Comparison of ENCODE assay signal across 1 mouse cellular context in the genomic region with DNA sequence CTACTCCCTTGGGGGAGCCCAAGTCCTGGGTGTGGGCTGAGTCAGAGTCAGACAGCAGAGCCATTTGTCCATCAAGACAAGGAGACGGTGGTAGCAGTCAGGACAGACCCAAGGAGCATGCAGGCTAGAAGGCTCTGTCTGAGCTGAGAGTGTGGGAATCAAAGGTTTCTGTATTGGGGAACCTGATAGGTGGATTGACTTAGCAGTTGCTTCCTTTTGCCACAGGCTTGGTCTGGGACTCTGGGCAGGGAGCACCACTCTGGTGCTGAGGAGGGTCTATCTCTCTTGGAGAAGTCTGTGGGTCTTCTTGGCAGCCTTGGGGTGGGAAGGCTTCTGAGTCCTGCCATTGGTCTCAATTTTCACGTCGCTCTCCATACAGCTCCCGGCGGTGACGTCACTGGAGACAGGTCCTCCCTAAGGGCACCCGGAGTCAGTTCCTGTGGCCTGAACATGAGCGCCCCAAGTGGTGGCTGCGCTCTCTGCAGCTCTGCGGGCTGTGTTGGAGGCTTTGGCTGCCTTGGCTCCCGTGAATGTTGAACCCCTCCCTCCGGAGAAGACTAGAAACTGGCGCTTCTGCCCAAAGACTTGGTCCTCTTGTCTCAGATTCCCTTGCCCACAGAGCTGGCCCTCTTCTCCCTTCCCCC.
TF ChIP-seq lines count a peak whose summit lies in the region.

No protein-coding gene starts in this region.

TF ChIP-seq in MEL, 35 proteins besides CTCF, POLR2A, EP300 and RAD21 (continued from another document):
- TF ChIP-seq MAFK (IDR thresholded peaks at IDR 0.05; ENCODE audit: borderline replicate concordance, low read depth, low read length) (no peak), GABPA (IDR thresholded peaks at IDR 0.05; ENCODE audit: low read depth, low read length) (no peak), CHD2 (IDR thresholded peaks at IDR 0.05; ENCODE audit: low read length) (no peak), NELFE (IDR thresholded peaks at IDR 0.05; ENCODE audit: low read depth, low read length) (no peak), MXI1 (IDR thresholded peaks at IDR 0.05; ENCODE audit: low read depth, low read length) (no peak)
